Mouse (Mus musculus): ENCODE results near the gene Dis3l2. TPM values are rescaled to one million over a fixed set of nuclear protein-coding genes. Genes with fewer than 3 reads are reported as not detected.

Gene Dis3l2
- polyA plus RNA-seq, 1 experiment from 2014 or later: 22.1 TPM

DNA sequence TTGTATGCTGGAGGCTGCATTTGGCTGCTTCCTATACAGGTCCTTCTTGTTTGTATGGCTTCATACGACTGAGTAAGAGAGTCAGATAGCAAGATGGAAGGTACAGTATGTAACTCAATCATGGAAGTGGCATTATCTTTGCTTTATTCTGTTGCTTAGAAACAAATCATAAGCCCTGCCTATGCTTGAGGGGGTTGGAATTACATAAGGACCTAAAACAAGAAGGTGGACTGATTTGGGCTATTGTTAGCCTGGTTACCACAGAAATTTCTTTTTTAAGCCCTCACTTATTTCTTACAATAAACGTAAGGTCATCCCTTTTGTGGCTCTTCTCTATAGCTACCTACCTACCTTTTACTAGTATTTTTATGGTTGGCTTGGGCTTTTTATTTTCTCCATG, 131.4 kb downstream of the Dis3l2 start:
- Histone ChIP-seq H3K27ac (ENCODE audit: low read length) (no peak overlapping the region), H3K9me3 (replicated peaks; ENCODE audit: control insufficient read depth, low read length) (no peaks in the 10 kb centered on the region), H3K4me1 (ENCODE audit: control insufficient read depth, insufficient read depth, low read length) (peaks cover 11% of the 10 kb centered on the region), H3K9ac (ENCODE audit: low read length) (no peak overlapping the region), H3K27me3 (ENCODE audit: control insufficient read depth, insufficient read depth, low read length) (no peaks in the 10 kb centered on the region), H3K4me3 (replicated peaks; ENCODE audit: low read length) (no peak overlapping the region), H3K4me2 (ENCODE audit: low read depth, low read length) (no peak overlapping the region), H3K36me3 (ENCODE audit: control insufficient read depth, insufficient read depth, low read length) (no peaks in the 10 kb centered on the region)
- ATAC-seq (ENCODE audit: insufficient read depth, low FRiP score): no peak
- WGBS: 66% methylated on average over 2 of the region's 2 CpGs

DNA sequence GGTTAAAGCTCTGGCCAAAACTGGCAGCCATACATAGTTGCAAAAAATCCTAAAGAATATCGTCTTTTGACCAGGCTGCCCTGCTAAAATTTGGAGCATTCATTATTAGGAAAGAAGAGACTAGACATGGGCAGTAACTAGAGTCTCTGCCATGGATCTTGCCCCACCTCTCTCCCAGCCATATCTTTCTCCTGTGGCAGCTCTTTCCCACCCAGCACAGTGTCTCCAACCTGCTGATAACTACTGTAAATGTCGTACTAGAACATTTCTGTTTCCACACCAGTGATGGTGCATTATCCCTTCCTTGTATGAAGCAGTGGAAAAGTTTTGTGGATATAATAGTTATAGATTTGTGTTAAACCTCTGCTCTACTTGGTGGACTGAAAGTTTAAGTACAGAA, 147.1 kb downstream of the Dis3l2 start:
- 80% methylated on average over 2 of the region's 2 CpGs for WGBS
- no peaks in the 10 kb centered on the region for H3K27me3 ChIP-seq (ENCODE audit: control insufficient read depth, insufficient read depth, low read length)
- H3K27ac ChIP-seq (ENCODE audit: low read length): no peak overlapping the region
- H3K4me1 ChIP-seq (ENCODE audit: control insufficient read depth, insufficient read depth, low read length): no peaks in the 10 kb centered on the region
- no peak for ATAC-seq (ENCODE audit: insufficient read depth, low FRiP score)
- H3K9ac ChIP-seq (ENCODE audit: low read length): no peak overlapping the region
- 0 out of 2 replicates have a peak, but pooled peaks cover 5% of the 10 kb centered on the region for H3K36me3 ChIP-seq (ENCODE audit: control insufficient read depth, insufficient read depth, low read length)
- no peak overlapping the region for H3K4me2 ChIP-seq (ENCODE audit: low read depth, low read length)
- no peak overlapping the region for H3K4me3 ChIP-seq (replicated peaks; ENCODE audit: low read length)
- no peaks in the 10 kb centered on the region for H3K9me3 ChIP-seq (replicated peaks; ENCODE audit: control insufficient read depth, low read length)

DNA sequence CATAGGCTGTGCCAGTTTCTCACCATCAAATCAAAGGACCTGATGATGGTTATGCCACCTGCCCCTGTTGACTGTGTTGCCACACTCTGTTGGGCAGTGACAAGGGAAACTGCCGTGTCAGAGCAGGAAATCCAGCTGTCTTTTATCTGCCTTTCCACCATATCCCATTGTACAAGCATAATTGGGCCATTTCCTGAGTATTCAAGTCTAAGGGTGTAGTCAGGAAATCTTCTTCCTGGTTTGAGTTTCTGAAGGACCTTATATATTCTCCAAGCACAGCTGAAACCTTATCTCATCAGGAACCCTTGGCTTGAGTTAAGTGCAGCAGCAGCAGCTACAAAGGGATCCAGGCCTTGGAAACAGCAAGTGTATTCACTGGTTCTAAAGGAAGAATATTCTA, 155.3 kb downstream of the Dis3l2 start:
- Histone ChIP-seq H3K27me3 (ENCODE audit: control insufficient read depth, insufficient read depth, low read length) (no peaks in the 10 kb centered on the region), H3K4me1 (ENCODE audit: control insufficient read depth, insufficient read depth, low read length) (no peaks in the 10 kb centered on the region), H3K27ac (ENCODE audit: low read length) (no peak overlapping the region), H3K9ac (ENCODE audit: low read length) (no peak overlapping the region), H3K9me3 (replicated peaks; ENCODE audit: control insufficient read depth, low read length) (no peaks in the 10 kb centered on the region), H3K4me3 (replicated peaks; ENCODE audit: low read length) (no peak overlapping the region), H3K4me2 (ENCODE audit: low read depth, low read length) (no peak overlapping the region), H3K36me3 (ENCODE audit: control insufficient read depth, insufficient read depth, low read length) (0 out of 2 replicates have a peak, but pooled peaks cover 5% of the 10 kb centered on the region)
- WGBS: 71% methylated on average over 1 of the region's 1 CpGs
- ATAC-seq (ENCODE audit: insufficient read depth, low FRiP score): no peak

DNA sequence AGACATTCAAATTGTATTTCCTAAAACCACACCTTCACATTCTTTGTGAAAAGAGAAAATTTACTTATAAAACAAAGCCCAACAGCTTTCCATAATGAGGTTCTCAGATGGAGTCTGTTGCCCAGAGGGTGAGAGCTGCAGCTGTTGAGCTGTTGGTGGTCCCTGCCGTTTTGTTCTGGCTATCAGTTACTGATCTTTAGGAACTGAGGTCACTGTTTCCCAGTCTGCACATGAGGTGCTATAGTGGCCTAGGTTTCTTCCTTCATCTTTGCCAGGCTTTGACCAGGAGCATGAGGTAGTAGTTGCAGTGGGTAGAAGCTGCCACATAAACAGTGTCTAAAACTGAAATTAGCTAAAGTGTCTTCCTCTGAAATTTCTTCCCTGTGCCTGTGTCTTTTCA, 155.8 kb downstream of the Dis3l2 start:
- no peak overlapping the region for H3K4me2 ChIP-seq (ENCODE audit: low read depth, low read length)
- no peak overlapping the region for H3K9ac ChIP-seq (ENCODE audit: low read length)
- H3K4me1 ChIP-seq (ENCODE audit: control insufficient read depth, insufficient read depth, low read length): no peaks in the 10 kb centered on the region
- no peak overlapping the region for H3K4me3 ChIP-seq (replicated peaks; ENCODE audit: low read length)
- WGBS: 29% methylated on average over 1 of the region's 1 CpGs
- H3K27me3 ChIP-seq (ENCODE audit: control insufficient read depth, insufficient read depth, low read length): no peaks in the 10 kb centered on the region
- 0 out of 2 replicates have a peak, but pooled peaks cover 4% of the 10 kb centered on the region for H3K36me3 ChIP-seq (ENCODE audit: control insufficient read depth, insufficient read depth, low read length)
- H3K9me3 ChIP-seq (replicated peaks; ENCODE audit: control insufficient read depth, low read length): no peaks in the 10 kb centered on the region
- H3K27ac ChIP-seq (ENCODE audit: low read length): no peak overlapping the region
- no peak for ATAC-seq (ENCODE audit: insufficient read depth, low FRiP score)

DNA sequence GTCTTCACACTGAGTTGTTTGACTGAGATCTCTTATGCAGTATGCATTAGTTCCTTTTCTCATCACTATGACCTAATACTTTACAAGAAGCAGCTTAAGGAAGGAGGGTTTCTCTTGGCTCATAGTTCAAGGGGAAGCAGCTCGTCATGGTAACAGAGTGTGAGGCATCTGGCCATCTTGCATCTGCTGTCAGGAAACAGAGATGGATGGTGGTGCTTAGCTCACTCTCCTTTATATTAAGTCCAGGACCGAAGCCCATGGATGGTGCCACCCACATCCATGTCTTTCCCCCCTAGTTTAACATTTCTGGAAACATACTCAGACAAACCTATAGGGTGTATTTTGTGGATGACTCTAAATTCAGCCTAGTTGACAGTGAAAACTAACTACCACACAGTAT, 170.1 kb downstream of the Dis3l2 start:
- Histone ChIP-seq H3K4me3 (replicated peaks; ENCODE audit: low read length) (no peak overlapping the region), H3K27me3 (ENCODE audit: control insufficient read depth, insufficient read depth, low read length) (no peaks in the 10 kb centered on the region), H3K36me3 (ENCODE audit: control insufficient read depth, insufficient read depth, low read length) (no peaks in the 10 kb centered on the region), H3K9me3 (replicated peaks; ENCODE audit: control insufficient read depth, low read length) (no peaks in the 10 kb centered on the region), H3K4me1 (ENCODE audit: control insufficient read depth, insufficient read depth, low read length) (no peaks in the 10 kb centered on the region), H3K27ac (ENCODE audit: low read length) (no peak overlapping the region), H3K9ac (ENCODE audit: low read length) (no peak overlapping the region), H3K4me2 (ENCODE audit: low read depth, low read length) (no peak overlapping the region)
- ATAC-seq (ENCODE audit: insufficient read depth, low FRiP score): no peak
- 42% methylated on average over 2 of the region's 2 CpGs for WGBS

DNA sequence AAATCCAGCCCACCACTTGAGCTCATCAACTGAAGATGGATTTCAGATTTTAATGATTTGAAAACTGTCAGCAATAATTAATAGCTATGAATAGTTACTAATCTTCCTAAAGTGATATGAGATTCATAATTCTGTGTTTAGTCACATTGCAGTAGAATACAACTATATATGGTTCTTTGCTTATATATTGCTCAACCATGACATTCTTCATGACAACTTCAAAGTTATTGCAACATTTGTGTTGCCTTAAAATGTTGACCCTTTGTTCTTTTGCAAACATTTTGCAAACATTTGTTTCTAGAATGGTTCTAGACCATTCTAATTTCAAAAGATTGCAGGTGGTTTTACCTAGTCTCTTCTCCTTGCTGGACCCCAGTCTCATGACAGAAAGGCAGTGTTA, 175.1 kb downstream of the Dis3l2 start:
- Histone ChIP-seq H3K9ac (ENCODE audit: low read length) (no peak overlapping the region), H3K9me3 (replicated peaks; ENCODE audit: control insufficient read depth, low read length) (no peaks in the 10 kb centered on the region), H3K4me1 (ENCODE audit: control insufficient read depth, insufficient read depth, low read length) (no peaks in the 10 kb centered on the region), H3K4me2 (ENCODE audit: low read depth, low read length) (no peak overlapping the region), H3K27ac (ENCODE audit: low read length) (no peak overlapping the region), H3K27me3 (ENCODE audit: control insufficient read depth, insufficient read depth, low read length) (no peaks in the 10 kb centered on the region), H3K36me3 (ENCODE audit: control insufficient read depth, insufficient read depth, low read length) (no peaks in the 10 kb centered on the region), H3K4me3 (replicated peaks; ENCODE audit: low read length) (no peak overlapping the region)
- no peak for ATAC-seq (ENCODE audit: insufficient read depth, low FRiP score)

DNA sequence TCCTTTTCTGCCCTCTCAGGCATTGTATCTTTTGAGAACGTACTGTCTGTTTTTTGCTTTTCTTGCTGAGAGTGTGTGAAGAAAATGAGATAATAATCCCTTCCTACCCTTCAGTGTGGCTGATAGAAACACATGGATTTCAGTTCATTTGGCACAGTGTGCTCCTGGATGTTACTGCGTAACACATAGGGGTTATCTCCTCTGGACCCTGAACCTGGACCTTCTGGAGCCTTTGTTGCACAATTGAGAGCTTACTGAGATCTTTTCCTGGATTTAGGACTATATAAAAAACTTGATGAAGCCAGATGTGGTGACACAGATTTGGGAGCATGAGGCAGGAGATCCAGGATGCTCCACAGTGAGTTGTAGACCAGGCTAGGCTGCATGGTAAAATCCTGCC, 175.9 kb downstream of the Dis3l2 start:
- no peaks in the 10 kb centered on the region for H3K36me3 ChIP-seq (ENCODE audit: control insufficient read depth, insufficient read depth, low read length)
- H3K27ac ChIP-seq (ENCODE audit: low read length): no peak overlapping the region
- no peak overlapping the region for H3K4me3 ChIP-seq (replicated peaks; ENCODE audit: low read length)
- H3K9me3 ChIP-seq (replicated peaks; ENCODE audit: control insufficient read depth, low read length): no peaks in the 10 kb centered on the region
- WGBS: 93% methylated on average over 2 of the region's 2 CpGs
- H3K4me1 ChIP-seq (ENCODE audit: control insufficient read depth, insufficient read depth, low read length): no peaks in the 10 kb centered on the region
- no peak overlapping the region for H3K4me2 ChIP-seq (ENCODE audit: low read depth, low read length)
- no peak for ATAC-seq (ENCODE audit: insufficient read depth, low FRiP score)
- H3K9ac ChIP-seq (ENCODE audit: low read length): no peak overlapping the region
- no peaks in the 10 kb centered on the region for H3K27me3 ChIP-seq (ENCODE audit: control insufficient read depth, insufficient read depth, low read length)

DNA sequence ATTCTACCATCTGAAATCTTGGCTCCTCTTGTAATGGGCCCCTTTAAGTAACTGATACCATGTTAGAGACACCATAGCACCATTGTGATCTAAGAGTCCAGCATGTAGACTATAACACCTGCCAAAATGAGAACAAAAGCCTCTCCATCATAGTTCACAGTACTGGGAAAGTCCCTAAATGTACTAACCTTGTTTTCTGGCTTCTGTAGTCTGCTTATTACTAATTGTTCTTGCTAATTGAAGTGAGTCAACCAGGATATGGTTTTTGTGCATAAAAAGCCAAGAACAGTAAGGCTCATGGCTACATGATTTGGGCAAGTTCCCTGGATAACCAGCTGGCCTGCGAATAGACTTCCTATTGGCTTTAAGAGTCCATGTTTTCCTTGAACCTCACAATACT, 183.5 kb downstream of the Dis3l2 start:
- H3K9me3 ChIP-seq (replicated peaks; ENCODE audit: control insufficient read depth, low read length): no peaks in the 10 kb centered on the region
- no peak overlapping the region for H3K27ac ChIP-seq (ENCODE audit: low read length)
- no peak for ATAC-seq (ENCODE audit: insufficient read depth, low FRiP score)
- H3K4me1 ChIP-seq (ENCODE audit: control insufficient read depth, insufficient read depth, low read length): no peaks in the 10 kb centered on the region
- no peak overlapping the region for H3K4me3 ChIP-seq (replicated peaks; ENCODE audit: low read length)
- no peak overlapping the region for H3K4me2 ChIP-seq (ENCODE audit: low read depth, low read length)
- H3K9ac ChIP-seq (ENCODE audit: low read length): no peak overlapping the region
- no peaks in the 10 kb centered on the region for H3K36me3 ChIP-seq (ENCODE audit: control insufficient read depth, insufficient read depth, low read length)
- no peaks in the 10 kb centered on the region for H3K27me3 ChIP-seq (ENCODE audit: control insufficient read depth, insufficient read depth, low read length)
- 94% methylated on average over 1 of the region's 1 CpGs for WGBS

DNA sequence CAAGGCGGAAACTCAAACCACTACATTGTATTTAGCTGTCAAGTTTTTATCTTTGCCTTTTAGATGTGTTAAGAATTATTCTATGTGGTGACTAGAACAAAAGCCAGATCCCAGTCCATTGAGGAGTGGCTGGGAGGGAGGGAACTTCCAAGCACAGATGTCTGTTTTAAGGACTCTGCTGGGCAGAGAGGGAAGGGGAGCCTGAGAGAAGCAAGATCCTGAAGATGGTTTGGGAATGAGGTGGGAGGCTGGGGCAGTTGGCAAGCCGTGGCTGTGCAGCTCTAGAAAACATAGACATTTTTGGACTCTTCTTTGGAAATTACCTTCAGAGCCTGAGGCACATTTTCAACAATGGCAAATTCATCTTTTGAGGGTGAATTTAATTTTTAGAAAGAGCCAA, 208.9 kb downstream of the Dis3l2 start:
- H3K27me3 ChIP-seq (ENCODE audit: control insufficient read depth, insufficient read depth, low read length): no peaks in the 10 kb centered on the region
- H3K4me3 ChIP-seq (replicated peaks; ENCODE audit: low read length): no peak overlapping the region
- no peaks in the 10 kb centered on the region for H3K9me3 ChIP-seq (replicated peaks; ENCODE audit: control insufficient read depth, low read length)
- no peaks in the 10 kb centered on the region for H3K36me3 ChIP-seq (ENCODE audit: control insufficient read depth, insufficient read depth, low read length)
- ATAC-seq (ENCODE audit: insufficient read depth, low FRiP score): no peak
- H3K4me1 ChIP-seq (ENCODE audit: control insufficient read depth, insufficient read depth, low read length): no peaks in the 10 kb centered on the region
- H3K27ac ChIP-seq (ENCODE audit: low read length): no peak overlapping the region
- H3K9ac ChIP-seq (ENCODE audit: low read length): no peak overlapping the region
- H3K4me2 ChIP-seq (ENCODE audit: low read depth, low read length): no peak overlapping the region
- 66% methylated on average over 2 of the region's 2 CpGs for WGBS

DNA sequence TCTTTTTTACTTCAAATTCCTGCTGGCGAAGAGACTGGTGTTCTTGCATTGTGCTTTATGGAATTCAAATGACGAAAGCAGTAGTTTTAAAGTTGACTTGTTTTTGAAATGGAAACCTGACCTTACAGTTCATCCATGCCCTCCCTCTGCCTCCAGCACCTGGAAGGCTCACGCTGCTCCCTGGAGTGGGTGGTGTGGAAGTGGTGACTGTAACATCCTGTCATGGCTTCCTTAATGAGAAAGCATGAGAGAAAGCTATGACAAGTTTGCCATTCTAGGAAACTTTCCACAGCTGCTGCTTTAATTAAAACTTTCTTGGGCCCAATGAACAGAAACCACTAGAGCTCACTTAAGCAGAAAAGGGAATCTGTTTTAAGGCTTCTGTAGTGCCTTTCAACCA, 210.3 kb downstream of the Dis3l2 start:
- WGBS: 87% methylated on average over 3 of the region's 3 CpGs
- no peak for ATAC-seq (ENCODE audit: insufficient read depth, low FRiP score)
- Histone ChIP-seq H3K27me3 (ENCODE audit: control insufficient read depth, insufficient read depth, low read length) (no peaks in the 10 kb centered on the region), H3K4me1 (ENCODE audit: control insufficient read depth, insufficient read depth, low read length) (no peaks in the 10 kb centered on the region), H3K9ac (ENCODE audit: low read length) (no peak overlapping the region), H3K4me3 (replicated peaks; ENCODE audit: low read length) (no peak overlapping the region), H3K9me3 (replicated peaks; ENCODE audit: control insufficient read depth, low read length) (no peaks in the 10 kb centered on the region), H3K36me3 (ENCODE audit: control insufficient read depth, insufficient read depth, low read length) (no peaks in the 10 kb centered on the region), H3K4me2 (ENCODE audit: low read depth, low read length) (no peak overlapping the region), H3K27ac (ENCODE audit: low read length) (no peak overlapping the region)

Measured in stomach, embryonic 16.5 days (tissue).